Mouse (Mus musculus) spleen, adult 18-20 months (tissue): Measurements from ENCODE around the gene Asgr1.

ENCODE experiments used
- DNase-seq, 2 experiments: peaks; one replicate each; pipeline ENCODE4 v3.0.0; 2022; ENCODE audit warnings: mixed read lengths in 2 of 2

The Asgr1 gene

GRCm38 (mm10) chr11:70026689-70027088, 27.2 kb upstream of the Asgr1 start:
- no peak for DNase-seq

- no peak for DNase-seq
These were observed 26.5 kb upstream of the Asgr1 start for GRCm38 (mm10) chr11:70027397-70027796.

GRCm38 (mm10) chr11:70028401-70029129, 25.3 kb upstream of the Asgr1 start:
- no peak for DNase-seq

GRCm38 (mm10) chr11:70029130-70029801, 24.6 kb upstream of the Asgr1 start:
- peak; percentile 65 to 66 for DNase-seq

- no peak for DNase-seq
These were observed 23.9 kb upstream of the Asgr1 start for GRCm38 (mm10) chr11:70029829-70030550.

GRCm38 (mm10) chr11:70030651-70031320, 23.1 kb upstream of the Asgr1 start:
- no peak for DNase-seq

GRCm38 (mm10) chr11:70031321-70031670, 22.6 kb upstream of the Asgr1 start:
- DNase-seq = no peak

GRCm38 (mm10) chr11:70038174-70038573, 15.7 kb upstream of the Asgr1 start:
- no peak for DNase-seq

- no peak for DNase-seq
These were observed 14.3 kb upstream of the Asgr1 start for GRCm38 (mm10) chr11:70039631-70040030.

GRCm38 (mm10) chr11:70040184-70040583, 13.7 kb upstream of the Asgr1 start:
- DNase-seq = no peak

- no peak for DNase-seq
These were observed 11.4 kb upstream of the Asgr1 start for GRCm38 (mm10) chr11:70042309-70043085.

GRCm38 (mm10) chr11:70043665-70044064, 10.2 kb upstream of the Asgr1 start:
- DNase-seq = no peak

GRCm38 (mm10) chr11:70045435-70045834, 8.4 kb upstream of the Asgr1 start:
- DNase-seq = no peak

GRCm38 (mm10) chr11:70049366-70049765, 4.5 kb upstream of the Asgr1 start:
- DNase-seq = no peak

- no peak for DNase-seq
These were observed 4.1 kb upstream of the Asgr1 start for GRCm38 (mm10) chr11:70049816-70050215.

GRCm38 (mm10) chr11:70053156-70053555, 729 bp upstream of the Asgr1 start:
- no peak for DNase-seq

GRCm38 (mm10) chr11:70055618-70056214, 1.8 kb downstream of the Asgr1 start:
- peak; percentile 34 to 73 for DNase-seq

GRCm38 (mm10) chr11:70057805-70058204, 3.9 kb downstream of the Asgr1 start:
- no peak for DNase-seq

- DNase-seq = no peak
These were observed 6.0 kb downstream of the Asgr1 start for GRCm38 (mm10) chr11:70059930-70060329.

GRCm38 (mm10) chr11:70063053-70063452, 9.2 kb downstream of the Asgr1 start:
- no peak for DNase-seq

- no peak for DNase-seq
These were observed 12.8 kb downstream of the Asgr1 start for GRCm38 (mm10) chr11:70066701-70067100.

GRCm38 (mm10) chr11:70068245-70068644, 14.4 kb downstream of the Asgr1 start:
- DNase-seq = no peak
